Mouse (Mus musculus): ENCODE data around the gene H3f3a. TPM values are rescaled to one million over a fixed set of nuclear protein-coding genes. Genes with fewer than 3 reads are reported as not detected.
A peak's percentile ranks its signal among the peaks of the same experiment; 100 is the strongest.

H3f3a gene
- polyA plus RNA-seq, 1 experiment: 2,000 TPM

DNA sequence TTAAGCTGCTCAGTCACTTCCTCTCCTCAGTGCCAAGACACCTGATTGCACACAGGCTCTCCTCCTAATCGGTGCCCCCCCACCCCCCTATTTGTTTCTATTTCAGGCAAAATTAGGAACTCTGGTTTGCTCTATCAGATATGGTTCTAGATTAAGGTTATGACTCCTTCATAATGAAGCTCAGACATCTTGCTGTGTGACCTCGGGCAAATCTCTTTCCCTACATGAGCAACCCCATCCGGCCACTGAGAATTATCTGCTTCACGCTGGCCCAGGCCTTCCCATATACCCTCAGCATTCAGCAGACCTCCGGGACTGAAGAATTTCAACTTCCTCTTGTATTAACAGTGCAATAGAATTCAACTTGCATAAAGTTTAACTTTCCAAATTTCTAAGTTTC, 14.5 kb downstream of the H3f3a start:
- no peak for TF ChIP-seq CTCF (IDR thresholded peaks at IDR 0.05; ENCODE audit: borderline replicate concordance, extremely low read depth, insufficient read depth, insufficient read length)
- DNase-seq (ENCODE audit: low read depth): no peak

DNA sequence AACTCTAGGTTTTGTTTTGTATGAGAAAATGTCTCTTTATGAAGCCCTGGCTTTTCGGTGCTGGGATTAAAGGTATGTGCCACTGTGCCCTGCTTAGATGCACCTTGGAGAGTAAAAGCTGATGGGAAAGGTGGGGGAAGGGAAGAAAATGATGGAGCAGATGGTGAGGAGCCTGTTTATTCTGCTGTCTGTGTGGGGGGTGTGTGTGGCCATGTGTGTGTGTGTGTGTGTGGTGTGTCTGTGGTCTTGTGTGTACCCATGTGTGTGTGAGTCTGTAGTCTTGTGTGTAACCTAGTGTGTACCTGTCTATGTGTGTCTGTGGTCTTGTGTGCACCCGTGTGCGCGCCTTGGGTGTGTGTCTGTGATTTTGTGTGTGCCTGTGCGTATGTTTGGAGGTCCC, 15.1 kb downstream of the H3f3a start:
- DNase-seq (ENCODE audit: low read depth): no peak
- TF ChIP-seq CTCF (IDR thresholded peaks at IDR 0.05; ENCODE audit: borderline replicate concordance, extremely low read depth, insufficient read depth, insufficient read length): no peak
- no peak for TF ChIP-seq POLR2A (IDR thresholded peaks at IDR 0.05; ENCODE audit: borderline replicate concordance, extremely low read depth, insufficient read depth, insufficient read length, poor library complexity, severe bottlenecking)

DNA sequence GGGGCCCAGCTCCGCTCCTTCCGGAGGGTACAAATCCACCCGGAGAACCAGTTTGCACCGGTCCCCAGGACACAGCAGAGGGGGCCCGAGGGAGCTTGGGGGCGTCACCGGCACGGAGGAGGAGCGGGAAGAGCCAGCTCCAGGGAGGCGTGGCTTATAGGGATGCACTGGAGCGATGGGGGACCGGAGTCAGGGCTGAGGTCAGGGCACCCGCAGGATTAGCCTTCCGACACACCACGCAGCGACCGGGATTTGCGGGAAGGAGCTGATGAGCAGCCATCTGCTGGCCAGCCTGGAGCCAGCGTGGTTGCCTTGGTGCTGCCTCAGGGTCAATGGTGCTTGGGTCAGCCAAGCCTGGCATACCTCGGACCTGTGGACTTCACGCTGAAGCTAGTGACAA, 19.6 kb downstream of the H3f3a start:
- peak; percentile 70 for DNase-seq (ENCODE audit: low read depth)

DNA sequence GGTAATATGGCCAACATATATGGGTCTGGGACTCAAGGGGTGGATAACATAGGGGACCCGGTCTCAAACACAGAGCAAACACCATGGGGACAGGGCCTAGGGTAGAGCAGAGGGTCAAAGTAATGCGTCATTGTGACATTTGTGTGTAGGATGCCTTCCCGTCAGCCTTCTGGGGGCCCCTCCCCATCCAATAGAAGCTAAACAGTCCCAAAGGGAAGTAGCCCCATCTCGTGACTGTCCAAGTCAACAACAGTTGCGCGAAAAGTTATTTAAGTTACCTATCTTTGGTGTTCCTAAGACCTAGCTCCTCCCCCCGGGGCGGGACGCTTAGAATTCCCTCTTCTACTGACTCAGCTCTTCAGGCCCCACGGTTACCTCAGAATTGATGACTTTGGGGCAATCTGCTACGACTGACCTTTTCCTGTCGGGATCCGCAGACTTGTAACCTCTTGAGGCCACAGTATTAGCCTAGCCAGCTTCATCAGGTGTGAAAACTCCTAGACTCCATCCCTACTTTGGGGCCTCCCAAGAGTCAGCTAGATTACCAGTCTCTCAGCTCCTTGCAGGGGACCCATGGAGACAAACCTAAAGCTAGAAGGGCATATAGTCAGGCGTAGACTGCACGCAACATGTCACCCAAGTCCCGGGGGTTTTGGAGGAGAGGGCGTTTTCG, 20.2 kb downstream of the H3f3a start:
- no peak for DNase-seq (ENCODE audit: low read depth)
- TF ChIP-seq CTCF (IDR thresholded peaks at IDR 0.05; ENCODE audit: borderline replicate concordance, extremely low read depth, insufficient read depth, insufficient read length) (no peak), POLR2A (IDR thresholded peaks at IDR 0.05; ENCODE audit: borderline replicate concordance, extremely low read depth, insufficient read depth, insufficient read length, poor library complexity, severe bottlenecking) (no peak)

More for the DNA sequence above, 19.6 kb downstream of the H3f3a start:
- TF ChIP-seq CTCF (IDR thresholded peaks at IDR 0.05; ENCODE audit: borderline replicate concordance, extremely low read depth, insufficient read depth, insufficient read length): no peak
- no peak for TF ChIP-seq POLR2A (IDR thresholded peaks at IDR 0.05; ENCODE audit: borderline replicate concordance, extremely low read depth, insufficient read depth, insufficient read length, poor library complexity, severe bottlenecking)

DNA sequence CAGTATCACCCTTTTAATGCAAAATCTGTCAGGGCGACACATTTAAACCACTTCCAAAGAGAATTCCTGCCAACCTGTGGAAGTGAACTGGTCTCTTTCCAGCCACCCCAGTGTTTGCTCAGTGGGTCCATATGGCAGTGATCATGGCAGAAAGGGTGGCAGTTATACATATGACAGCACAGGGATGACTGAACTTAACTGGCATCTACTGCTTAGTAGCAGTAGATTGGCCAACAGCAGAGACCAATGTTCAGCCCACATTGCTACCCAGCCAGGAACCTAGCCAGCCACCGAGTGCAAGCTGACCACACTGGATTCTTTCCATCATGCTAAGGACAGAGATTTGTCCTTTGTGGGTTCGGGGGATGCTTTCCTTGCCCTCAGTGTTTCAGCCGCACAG, 20.9 kb downstream of the H3f3a start:
- TF ChIP-seq CTCF (IDR thresholded peaks at IDR 0.05; ENCODE audit: borderline replicate concordance, extremely low read depth, insufficient read depth, insufficient read length): no peak
- no peak for TF ChIP-seq POLR2A (IDR thresholded peaks at IDR 0.05; ENCODE audit: borderline replicate concordance, extremely low read depth, insufficient read depth, insufficient read length, poor library complexity, severe bottlenecking)
- DNase-seq (ENCODE audit: low read depth): no peak

DNA sequence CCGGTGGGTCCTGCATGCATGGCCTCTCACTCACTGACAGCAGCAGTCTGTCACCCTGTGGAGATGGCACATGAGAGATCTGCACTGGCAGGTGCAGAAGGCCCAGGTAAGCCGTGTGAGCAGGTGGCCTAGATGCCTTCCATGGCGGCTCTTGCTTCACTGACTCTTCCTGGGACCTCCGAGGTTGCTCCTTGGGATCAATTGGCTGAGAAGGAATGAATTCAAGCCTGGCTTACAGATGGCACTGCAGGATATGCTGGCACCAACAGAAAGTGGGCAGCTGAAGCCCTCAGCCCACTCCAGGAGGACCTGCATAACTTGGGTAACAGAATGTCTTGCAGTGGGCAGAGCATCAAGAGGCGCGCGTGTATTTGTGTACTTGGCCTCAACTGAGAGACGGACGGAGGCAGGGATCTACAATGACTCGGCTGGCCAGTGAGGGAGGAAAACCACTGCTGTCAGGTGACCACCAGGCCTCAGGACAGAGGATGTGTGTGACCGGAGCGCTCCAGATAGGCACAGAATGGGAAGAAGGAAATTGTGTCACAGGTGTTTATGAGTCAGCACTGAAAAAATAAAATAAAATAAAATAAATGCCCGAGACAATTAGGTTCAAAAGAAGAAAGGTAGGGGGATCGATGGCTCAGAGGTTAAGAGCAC, 21.8 kb downstream of the H3f3a start:
- DNase-seq (ENCODE audit: low read depth): no peak

DNA sequence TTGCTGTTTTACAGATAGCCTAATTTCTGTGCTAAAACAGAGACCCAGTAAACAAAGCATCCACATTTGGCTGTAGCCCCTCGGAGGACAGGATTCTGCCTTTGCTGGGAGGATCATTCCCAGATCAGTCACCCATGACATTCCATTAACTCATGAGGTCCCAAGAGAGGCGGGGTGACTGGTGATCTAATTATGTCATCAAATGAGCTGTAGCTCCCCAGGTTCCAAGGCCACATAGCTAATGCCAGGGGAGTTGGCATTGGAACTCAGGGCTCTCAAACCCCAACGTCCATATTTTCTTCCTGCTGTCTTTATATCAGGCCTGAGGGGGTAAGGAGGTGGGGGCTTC, 30.2 kb downstream of the H3f3a start:
- no peak for DNase-seq (ENCODE audit: low read depth)
- TF ChIP-seq CTCF (IDR thresholded peaks at IDR 0.05; ENCODE audit: borderline replicate concordance, extremely low read depth, insufficient read depth, insufficient read length) (no peak), POLR2A (IDR thresholded peaks at IDR 0.05; ENCODE audit: borderline replicate concordance, extremely low read depth, insufficient read depth, insufficient read length, poor library complexity, severe bottlenecking) (no peak)

More for the DNA sequence above, 21.8 kb downstream of the H3f3a start:
- TF ChIP-seq CTCF (IDR thresholded peaks at IDR 0.05; ENCODE audit: borderline replicate concordance, extremely low read depth, insufficient read depth, insufficient read length): no peak
- no peak for TF ChIP-seq POLR2A (IDR thresholded peaks at IDR 0.05; ENCODE audit: borderline replicate concordance, extremely low read depth, insufficient read depth, insufficient read length, poor library complexity, severe bottlenecking)

DNA sequence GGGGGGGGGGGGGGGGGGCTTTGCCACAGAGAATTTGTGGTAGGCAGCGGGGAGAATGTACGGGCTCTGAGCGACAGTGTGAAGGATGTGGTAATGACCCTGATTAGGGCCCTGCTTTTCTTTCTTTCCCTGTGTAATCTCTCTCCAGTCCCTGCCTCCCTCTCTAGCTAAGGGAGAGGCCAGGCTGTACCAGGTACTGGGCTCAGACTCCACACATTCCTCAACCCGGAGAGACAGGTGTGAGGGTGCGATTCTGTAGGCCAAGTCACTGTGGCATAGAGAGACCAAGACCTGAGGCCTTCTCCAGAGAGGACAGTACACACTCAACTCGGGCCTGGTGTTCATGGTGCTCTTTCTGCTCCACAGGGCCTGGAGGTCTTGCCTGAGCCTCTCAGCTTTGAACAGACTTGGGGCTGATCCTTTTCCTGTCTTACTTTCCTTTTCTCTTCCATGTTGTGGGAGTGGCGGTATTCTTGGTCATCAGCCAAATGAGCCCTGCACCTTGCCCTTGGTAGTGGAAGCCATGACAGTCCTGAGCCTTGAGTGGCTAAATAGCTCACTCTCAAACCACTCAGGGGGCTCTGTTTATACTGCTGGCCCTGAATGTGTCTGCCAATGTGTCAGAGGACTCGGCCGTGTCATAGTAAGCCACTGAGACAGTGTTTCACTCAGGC, 30.7 kb downstream of the H3f3a start:
- no peak for DNase-seq (ENCODE audit: low read depth)
- TF ChIP-seq CTCF (IDR thresholded peaks at IDR 0.05; ENCODE audit: borderline replicate concordance, extremely low read depth, insufficient read depth, insufficient read length): no peak
- no peak for TF ChIP-seq POLR2A (IDR thresholded peaks at IDR 0.05; ENCODE audit: borderline replicate concordance, extremely low read depth, insufficient read depth, insufficient read length, poor library complexity, severe bottlenecking)

DNA sequence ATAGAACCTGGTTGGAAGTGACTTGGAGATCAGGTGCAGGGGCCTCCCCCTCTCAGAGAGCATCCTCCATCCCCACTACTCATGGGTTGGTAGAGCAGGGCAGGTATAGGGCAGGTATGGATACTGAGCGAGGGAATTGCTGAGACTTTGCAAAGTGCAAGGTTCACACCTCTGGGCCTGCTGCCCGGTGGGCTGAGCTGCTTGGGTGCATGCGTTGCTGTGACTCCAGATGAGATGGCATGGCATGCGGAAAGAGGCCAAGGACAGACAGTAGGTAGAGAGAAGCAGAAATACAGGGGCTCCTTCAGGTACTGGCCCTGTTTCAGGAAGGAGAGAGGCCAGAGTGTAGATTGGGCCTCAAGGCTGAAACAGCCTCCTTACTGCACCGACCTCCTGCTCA, 32.5 kb downstream of the H3f3a start:
- no peak for TF ChIP-seq POLR2A (IDR thresholded peaks at IDR 0.05; ENCODE audit: borderline replicate concordance, extremely low read depth, insufficient read depth, insufficient read length, poor library complexity, severe bottlenecking)
- TF ChIP-seq CTCF (IDR thresholded peaks at IDR 0.05; ENCODE audit: borderline replicate concordance, extremely low read depth, insufficient read depth, insufficient read length): no peak
- no peak for DNase-seq (ENCODE audit: low read depth)

DNA sequence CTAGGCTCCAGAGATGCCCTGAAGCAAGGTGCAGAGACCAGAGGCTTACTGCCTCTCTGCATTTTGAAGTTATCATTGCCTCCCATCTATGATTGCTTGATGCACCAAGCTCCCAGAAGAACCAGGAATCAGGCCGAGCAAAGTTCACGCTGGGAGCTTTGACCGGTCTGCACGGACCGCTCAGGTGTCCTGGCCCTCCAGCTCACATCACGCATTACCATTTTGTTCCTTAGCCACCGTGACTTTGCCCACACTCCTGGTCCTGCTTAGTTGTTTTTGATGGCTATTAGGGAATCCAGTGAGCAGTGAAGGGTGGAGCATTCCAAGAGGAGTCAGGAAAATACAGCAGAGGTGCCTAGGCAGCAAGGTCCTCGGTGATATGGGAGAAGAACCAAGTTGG, 33.5 kb downstream of the H3f3a start:
- TF ChIP-seq POLR2A (IDR thresholded peaks at IDR 0.05; ENCODE audit: borderline replicate concordance, extremely low read depth, insufficient read depth, insufficient read length, poor library complexity, severe bottlenecking) (no peak), CTCF (IDR thresholded peaks at IDR 0.05; ENCODE audit: borderline replicate concordance, extremely low read depth, insufficient read depth, insufficient read length) (no peak)

DNA sequence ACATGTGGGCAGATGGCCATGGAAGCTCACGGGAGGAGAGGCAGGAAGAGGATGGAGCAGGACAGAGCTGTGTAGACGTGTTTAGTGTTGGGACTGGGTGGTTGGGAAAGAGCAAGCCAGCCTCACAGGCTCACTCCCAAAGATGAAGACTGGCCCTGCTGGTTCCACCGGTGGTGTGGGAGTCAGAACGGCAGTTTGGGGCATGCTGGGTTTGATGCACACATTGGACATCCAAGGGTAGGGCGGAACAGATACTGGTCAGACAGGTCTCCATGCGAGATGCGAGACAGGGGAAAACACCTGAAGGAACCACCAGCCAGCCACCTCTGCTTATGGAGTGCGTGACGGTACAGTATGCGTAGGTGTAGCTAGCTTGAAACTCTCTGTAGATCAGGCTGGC, 34.8 kb downstream of the H3f3a start:
- DNase-seq (ENCODE audit: low read depth): no peak
- TF ChIP-seq CTCF (IDR thresholded peaks at IDR 0.05; ENCODE audit: borderline replicate concordance, extremely low read depth, insufficient read depth, insufficient read length): no peak
- no peak for TF ChIP-seq POLR2A (IDR thresholded peaks at IDR 0.05; ENCODE audit: borderline replicate concordance, extremely low read depth, insufficient read depth, insufficient read length, poor library complexity, severe bottlenecking)

More for the DNA sequence above, 33.5 kb downstream of the H3f3a start:
- DNase-seq (ENCODE audit: low read depth): no peak

DNA sequence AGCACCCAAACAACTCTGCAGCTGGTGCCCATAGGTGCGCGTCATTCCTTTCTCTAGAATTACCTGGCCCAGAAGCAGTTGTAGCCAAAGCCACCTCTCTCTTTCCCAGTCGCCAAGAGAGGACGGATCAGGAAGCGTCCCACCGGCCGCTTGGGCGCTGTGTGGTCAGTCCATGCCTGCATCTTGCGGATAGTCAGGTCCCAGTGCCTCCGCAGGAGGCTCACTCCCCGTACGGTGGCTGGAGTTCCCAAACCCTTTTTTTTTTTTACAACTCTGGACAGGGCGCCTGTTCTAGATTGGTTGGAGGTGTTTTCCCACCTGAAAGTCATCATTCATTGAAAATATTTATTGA, 35.4 kb downstream of the H3f3a start:
- no peak for TF ChIP-seq CTCF (IDR thresholded peaks at IDR 0.05; ENCODE audit: borderline replicate concordance, extremely low read depth, insufficient read depth, insufficient read length)
- TF ChIP-seq POLR2A (IDR thresholded peaks at IDR 0.05; ENCODE audit: borderline replicate concordance, extremely low read depth, insufficient read depth, insufficient read length, poor library complexity, severe bottlenecking): no peak

More for the DNA sequence above, 35.4 kb downstream of the H3f3a start:
- no peak for DNase-seq (ENCODE audit: low read depth)
